Mouse (Mus musculus): ENCODE results near the gene Taf12.

Gene Taf12

GRCm38 (mm10) chr4:132315711-132316110 lies 41.5 kb downstream of the Taf12 start:
- no peak for DNase-seq

GRCm38 (mm10) chr4:132326481-132326880 lies 52.3 kb downstream of the Taf12 start:
- no peak for DNase-seq

GRCm38 (mm10) chr4:132328391-132328982 lies 54.3 kb downstream of the Taf12 start:
- no peak for DNase-seq

GRCm38 (mm10) chr4:132329115-132329834 lies 55.1 kb downstream of the Taf12 start, which contains the start of gene Trnau1ap:
Gene Trnau1ap, minus strand, starts transcription at chr4:132329538.
- DNase-seq = peak; percentile 98

GRCm38 (mm10) chr4:132329835-132330354 lies 55.7 kb downstream of the Taf12 start:
- no peak for DNase-seq

- no peak for DNase-seq
Measured at GRCm38 (mm10) chr4:132331960-132332359, 57.8 kb downstream of the Taf12 start.

- DNase-seq = no peak
Measured at GRCm38 (mm10) chr4:132332880-132333279, 58.7 kb downstream of the Taf12 start.

- DNase-seq = no peak
Measured at GRCm38 (mm10) chr4:132338943-132339342, 64.8 kb downstream of the Taf12 start.

- no peak for DNase-seq
Measured at GRCm38 (mm10) chr4:132341451-132341850, 67.3 kb downstream of the Taf12 start.

GRCm38 (mm10) chr4:132344403-132345134 lies 70.4 kb downstream of the Taf12 start:
- peak; percentile 57 for DNase-seq
